Mouse (Mus musculus): ENCODE data around the gene Ralgps1. TPM values are rescaled to one million over a fixed set of nuclear protein-coding genes. Genes with fewer than 3 reads are reported as not detected.
"Not testable (repeated sequence)": the region's sequence is repeated elsewhere in the genome, so short reads cannot be mapped to it uniquely, and the experiment has no call there.

The Ralgps1 gene
- total RNA-seq, 2 experiments from 2014 or later, result 4.2 to 6.3 TPM

GRCm38 (mm10) chr2:33131500-33132092, 239.7 kb downstream of the Ralgps1 start, which contains the start of gene Garnl3:
Gene Garnl3 (minus strand): TSS chr2:33131654.
- DNase-seq, result peak; percentile 71

GRCm38 (mm10) chr2:33130526-33131483, 240.5 kb downstream of the Ralgps1 start:
- DNase-seq, result peak; percentile 99

GRCm38 (mm10) chr2:33130141-33130525, 241.2 kb downstream of the Ralgps1 start:
- no peak for DNase-seq

- peak; percentile 23 for DNase-seq
These were observed 241.6 kb downstream of the Ralgps1 start for GRCm38 (mm10) chr2:33129696-33130095.

GRCm38 (mm10) chr2:33129005-33129404, 242.3 kb downstream of the Ralgps1 start:
- no peak for DNase-seq

GRCm38 (mm10) chr2:33127271-33127670, 244.0 kb downstream of the Ralgps1 start:
- DNase-seq, result no peak

- DNase-seq, result no peak
These were observed 248.4 kb downstream of the Ralgps1 start for GRCm38 (mm10) chr2:33122856-33123255.

GRCm38 (mm10) chr2:33100536-33100935, 270.8 kb downstream of the Ralgps1 start:
- DNase-seq, result no peak

GRCm38 (mm10) chr2:33097326-33097725, 274.0 kb downstream of the Ralgps1 start:
- DNase-seq, result not testable (repeated sequence)

- DNase-seq, result no peak
These were observed 276.0 kb downstream of the Ralgps1 start for GRCm38 (mm10) chr2:33095221-33095671.

- DNase-seq, result no peak
These were observed 280.4 kb downstream of the Ralgps1 start for GRCm38 (mm10) chr2:33090620-33091520.

GRCm38 (mm10) chr2:33090033-33090400, 281.3 kb downstream of the Ralgps1 start:
- not testable (repeated sequence) for DNase-seq

- no peak for DNase-seq
These were observed 281.8 kb downstream of the Ralgps1 start for GRCm38 (mm10) chr2:33089356-33090032.

GRCm38 (mm10) chr2:33086671-33087363, 284.5 kb downstream of the Ralgps1 start:
- DNase-seq, result no peak

- DNase-seq, result no peak
These were observed 285.2 kb downstream of the Ralgps1 start for GRCm38 (mm10) chr2:33086016-33086596.

GRCm38 (mm10) chr2:33084221-33084620, 287.1 kb downstream of the Ralgps1 start:
- DNase-seq, result peak; percentile 10

Data from adrenal gland, postnatal 10 days (tissue).